Mouse (Mus musculus) stomach, embryonic 14.5 days (tissue): ENCODE results near the gene Uchl4. TPM values are rescaled to one million over a fixed set of nuclear protein-coding genes. Genes with fewer than 3 reads are reported as not detected.

Experiments
- ATAC-seq: fragments of 200-750 bp; cut with Nextera tagmentation; 2 replicates; pipeline ENCODE4 v1.8.0; 2017; ENCODE audit warnings: low read depth, moderate TSS enrichment; ENCODE audit not compliant: insufficient number of reproducible peaks, insufficient read depth, low FRiP score
- H3K27ac ChIP-seq: fragments of 300-500 bp; sonication (generic); 2 replicates; pipeline ENCODE4 v1.5.1; 2014; ENCODE audit warnings: mild to moderate bottlenecking, low read length, moderate library complexity, mixed read lengths
- H3K27me3 ChIP-seq: fragments of 300-500 bp; sonication (generic); 2 replicates; pipeline ENCODE4 v1.6.1; 2014; ENCODE audit warnings: low read length, control low read depth, mixed read lengths; ENCODE audit not compliant: control insufficient read depth, insufficient read depth
- H3K36me3 ChIP-seq: fragments of 300-500 bp; sonication (generic); 2 replicates; pipeline ENCODE4 v1.6.1; 2014; ENCODE audit warnings: mild to moderate bottlenecking, control low read depth, low read length, moderate library complexity, mixed read lengths; ENCODE audit not compliant: control insufficient read depth, insufficient read depth
- H3K4me1 ChIP-seq: fragments of 300-500 bp; sonication (generic); 2 replicates; pipeline ENCODE4 v1.6.1; 2014; ENCODE audit warnings: low read length, control low read depth, mixed read lengths; ENCODE audit not compliant: control insufficient read depth, insufficient read depth
- H3K4me2 ChIP-seq: fragments of 300-500 bp; sonication (generic); replicated peaks from 2 replicates; pipeline ENCODE4 v1.6.1; 2014; ENCODE audit warnings: low read depth, low read length, control low read depth
- H3K4me3 ChIP-seq: fragments of 300-500 bp; sonication (generic); 2 replicates; pipeline ENCODE4 v1.5.1; 2014; ENCODE audit warnings: low read depth, low read length, control low read depth
- H3K9ac ChIP-seq: fragments of 300-500 bp; sonication (generic); replicated peaks from 2 replicates; pipeline ENCODE4 v1.6.1; 2014; ENCODE audit warnings: low read depth, mild to moderate bottlenecking, control low read depth, low read length, moderate library complexity, mixed read lengths
- H3K9me3 ChIP-seq: fragments of 300-500 bp; sonication (generic); 2 replicates; pipeline ENCODE4 v1.6.1; 2016; ENCODE audit warnings: low read depth, low read length, control low read depth; ENCODE audit not compliant: control insufficient read depth
- WGBS: fragments of 180-500 bp; shearing (Covaris S2); extraction: QIAGEN DNeasy Blood & Tissue Kit; methylation state at CpG from one replicate; pipeline ENCODE4 v1.1.7; 2014; 5-methylcytosine and 5-hydroxymethylcytosine counted together
- polyA plus RNA-seq: library from polyadenylated mRNA; unstranded; fragments of >200 nt; fragmentation: Nextera tagmentation; extraction: Ambion mirVana; gene quantifications from 2 replicates; pipeline ENCODE4 v1.2.1, GENCODE M21; 2014

The Uchl4 gene
- polyA plus RNA-seq, 1 experiment from 2014 or later = 4.8 TPM

DNA sequence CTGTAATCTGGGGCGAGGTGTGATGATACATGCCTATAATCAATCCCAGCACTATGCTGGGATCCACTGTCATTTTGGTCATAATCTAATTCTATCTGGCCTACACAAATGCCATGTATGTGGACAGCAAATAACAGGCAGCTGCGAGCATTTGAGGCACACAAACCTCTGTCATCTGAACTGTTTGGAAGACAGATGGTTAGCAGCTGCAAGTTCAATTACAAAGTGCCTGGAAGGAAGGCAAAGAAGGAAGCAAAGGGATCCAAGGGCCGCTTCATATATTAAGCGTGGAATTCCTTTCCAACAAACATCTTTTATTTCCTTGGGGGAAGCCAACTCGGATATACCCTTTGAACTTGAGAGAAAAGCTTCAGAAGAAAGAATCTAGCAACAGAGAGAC is 1.3 kb upstream of the Uchl4 start:
- no peak overlapping the region for H3K4me3 ChIP-seq
- H3K4me1 ChIP-seq = peaks cover 42% of the 10 kb centered on the region
- no peaks in the 10 kb centered on the region for H3K9me3 ChIP-seq
- WGBS = 33% methylated on average over 5 of the region's 5 CpGs
- H3K4me2 ChIP-seq = no peak overlapping the region; the same call in 1 of the 2 replicates
- no peaks in the 10 kb centered on the region for H3K36me3 ChIP-seq
- H3K27ac ChIP-seq = peak overlapping the region; percentile 80
- 0 out of 2 replicates have a peak, but pooled peaks have one; percentile 49 for ATAC-seq
- H3K9ac ChIP-seq = no peak overlapping the region
- no peaks in the 10 kb centered on the region for H3K27me3 ChIP-seq

DNA sequence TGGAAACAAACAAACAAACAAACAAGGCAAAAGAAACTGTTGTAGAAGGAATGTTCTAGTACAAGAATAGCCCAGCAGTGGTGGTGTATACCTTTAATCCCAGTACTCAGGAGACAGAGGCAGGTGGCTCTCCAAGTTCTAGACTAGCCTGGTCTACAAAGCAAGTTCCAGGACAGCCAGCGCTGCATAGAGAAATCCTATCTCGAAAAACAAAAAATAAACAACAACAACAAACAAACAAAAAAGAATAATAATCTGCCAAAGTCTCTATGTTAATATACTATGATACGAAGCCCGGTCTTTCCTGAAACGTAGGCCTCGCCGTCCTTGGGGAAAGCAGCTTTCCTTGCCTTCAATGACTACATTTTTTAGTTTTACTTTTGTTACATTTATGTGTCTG is 1.1 kb downstream of the Uchl4 start:
- H3K27me3 ChIP-seq = no peaks in the 10 kb centered on the region
- H3K27ac ChIP-seq = no peak overlapping the region
- no peaks in the 10 kb centered on the region for H3K36me3 ChIP-seq
- H3K4me1 ChIP-seq = peaks cover 37% of the 10 kb centered on the region
- no peak overlapping the region for H3K9ac ChIP-seq
- H3K9me3 ChIP-seq = no peaks in the 10 kb centered on the region
- no peak for ATAC-seq
- H3K4me2 ChIP-seq = no peak overlapping the region
- no peak overlapping the region for H3K4me3 ChIP-seq
- 97% methylated on average over 7 of the region's 7 CpGs for WGBS

DNA sequence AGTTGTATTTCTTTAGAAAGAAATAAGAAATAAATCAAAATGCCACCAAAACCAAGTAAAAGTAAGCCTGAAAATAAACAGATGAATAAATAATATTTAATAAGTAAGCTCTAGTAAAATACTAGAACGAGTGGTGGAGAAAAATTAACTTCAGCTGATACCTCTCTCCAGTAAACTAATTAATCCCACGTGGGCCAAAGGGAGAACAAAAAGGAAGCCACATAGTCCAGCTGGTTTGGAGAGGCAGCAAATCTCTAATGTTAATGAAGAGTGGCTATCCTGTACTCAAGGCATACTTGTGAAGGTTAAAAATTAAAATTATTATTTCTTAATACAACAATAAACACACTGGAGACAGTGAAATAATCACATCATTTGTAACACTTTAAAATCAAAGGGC is 5.1 kb downstream of the Uchl4 start:
- Histone ChIP-seq H3K9me3 (no peaks in the 10 kb centered on the region), H3K4me3 (no peak overlapping the region), H3K36me3 (no peaks in the 10 kb centered on the region), H3K9ac (no peak overlapping the region), H3K27me3 (no peaks in the 10 kb centered on the region), H3K4me2 (no peak overlapping the region), H3K4me1 (peaks cover 7% of the 10 kb centered on the region; the same call in 1 of the 2 replicates), H3K27ac (no peak overlapping the region)
- ATAC-seq = no peak
- WGBS = 47% methylated on average over 2 of the region's 2 CpGs

DNA sequence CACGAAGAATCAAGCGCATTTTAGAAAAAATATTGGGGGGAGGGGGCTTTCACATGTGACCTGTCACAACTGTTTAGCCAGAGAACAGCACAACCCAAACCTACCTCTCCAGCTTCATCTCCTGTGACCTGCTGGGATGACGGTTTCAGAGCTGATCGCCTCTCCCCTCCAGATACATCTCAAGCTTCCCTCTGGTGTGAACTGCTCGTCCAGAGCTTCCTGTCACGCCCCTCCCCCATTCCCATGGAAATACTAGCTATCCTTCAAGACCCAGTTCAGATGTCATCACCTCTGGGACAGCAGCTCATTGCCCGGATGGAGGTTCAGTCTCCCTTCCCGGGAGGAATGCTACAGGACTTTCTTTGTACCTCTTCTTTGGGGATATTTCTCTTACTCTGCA is 5.7 kb downstream of the Uchl4 start:
- H3K36me3 ChIP-seq = no peaks in the 10 kb centered on the region
- H3K27me3 ChIP-seq = no peaks in the 10 kb centered on the region
- H3K9me3 ChIP-seq = no peaks in the 10 kb centered on the region
- no peak for ATAC-seq
- no peak overlapping the region for H3K4me3 ChIP-seq
- peaks cover 7% of the 10 kb centered on the region; the same call in 1 of the 2 replicates for H3K4me1 ChIP-seq
- H3K4me2 ChIP-seq = no peak overlapping the region
- no peak overlapping the region for H3K9ac ChIP-seq
- 44% methylated on average over 8 of the region's 8 CpGs for WGBS
- H3K27ac ChIP-seq = no peak overlapping the region

DNA sequence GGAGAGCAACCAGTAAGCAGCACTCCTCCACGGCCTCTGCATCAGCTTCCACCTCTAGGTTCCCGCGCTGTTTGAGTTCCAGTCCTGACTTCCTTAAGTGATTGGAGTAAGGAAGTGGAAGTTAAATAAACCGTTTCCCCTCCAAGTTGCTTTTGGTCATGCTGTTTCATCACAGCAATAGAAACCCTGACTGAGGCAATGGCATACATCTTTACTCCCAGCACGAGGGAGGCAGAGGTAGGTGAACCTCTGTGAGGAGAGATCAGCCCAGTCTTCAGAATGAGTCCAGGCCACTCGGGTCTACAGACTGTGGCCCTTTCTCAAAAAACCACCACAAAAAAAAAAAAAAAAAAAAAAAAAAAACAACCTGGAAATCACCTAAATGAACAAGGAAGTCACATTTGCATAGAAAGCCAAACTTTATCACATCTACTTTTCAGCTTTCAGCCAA is 7.4 kb downstream of the Uchl4 start:
- Histone ChIP-seq H3K27ac (no peak overlapping the region), H3K4me2 (no peak overlapping the region), H3K9ac (no peak overlapping the region), H3K36me3 (no peaks in the 10 kb centered on the region), H3K4me1 (peaks cover 7% of the 10 kb centered on the region; the same call in 1 of the 2 replicates), H3K9me3 (no peaks in the 10 kb centered on the region), H3K27me3 (no peaks in the 10 kb centered on the region), H3K4me3 (no peak overlapping the region)
- 69% methylated on average over 6 of the region's 6 CpGs for WGBS
- no peak for ATAC-seq

DNA sequence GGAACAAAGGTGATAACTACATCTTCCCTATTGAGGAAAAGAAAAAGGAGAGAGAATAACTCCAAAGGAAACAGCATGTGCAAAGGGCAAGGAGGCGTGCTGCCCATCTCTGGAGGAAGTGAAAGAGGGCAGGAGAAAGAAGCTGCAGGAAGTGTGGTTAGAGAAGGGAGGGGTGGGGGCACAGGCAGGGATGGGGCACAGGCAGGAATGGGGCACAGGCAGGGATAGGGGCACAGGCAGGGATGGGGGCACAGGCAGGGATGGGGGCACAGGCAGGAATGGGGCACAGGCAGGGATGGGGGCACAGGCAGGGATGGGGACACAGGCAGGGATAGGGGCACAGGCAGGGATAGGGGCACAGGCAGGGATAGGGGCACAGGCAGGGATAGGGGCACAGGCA is 14.4 kb downstream of the Uchl4 start:
- no peak for ATAC-seq
- Histone ChIP-seq H3K36me3 (no peaks in the 10 kb centered on the region), H3K27ac (no peak overlapping the region), H3K9ac (no peak overlapping the region), H3K27me3 (no peaks in the 10 kb centered on the region), H3K4me1 (peaks cover 9% of the 10 kb centered on the region), H3K4me3 (no peak overlapping the region), H3K9me3 (no peaks in the 10 kb centered on the region), H3K4me2 (no peak overlapping the region)
- WGBS = 70% methylated on average over 1 of the region's 1 CpGs

DNA sequence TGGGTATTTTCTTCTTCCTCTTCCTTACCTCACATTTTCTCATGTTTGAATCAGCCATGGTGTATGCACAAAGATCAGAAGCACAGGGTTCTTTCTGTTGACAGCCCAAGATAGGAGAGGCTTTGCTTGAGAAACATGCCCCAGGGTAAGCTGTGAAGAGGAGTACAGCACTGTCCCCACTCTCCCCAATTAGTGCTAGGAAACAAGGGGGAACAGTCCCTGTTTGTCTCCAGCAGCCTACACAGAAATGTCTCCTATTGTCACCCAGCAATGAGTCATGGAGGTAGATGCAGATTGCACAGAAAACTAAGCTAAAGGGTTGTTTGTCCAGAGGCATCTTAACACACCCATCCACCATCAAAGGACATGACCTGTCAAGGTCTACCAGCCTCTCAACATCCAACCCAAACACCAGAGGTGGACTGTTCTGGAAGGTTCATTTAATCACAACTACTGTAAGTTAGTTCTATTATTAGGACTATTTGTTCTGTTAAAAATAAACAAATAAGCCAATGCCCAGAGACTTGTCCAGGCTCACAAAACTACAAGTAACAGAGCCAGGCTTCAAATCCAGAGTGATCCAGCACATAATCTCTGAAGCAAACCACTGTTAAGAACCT is 15.2 kb downstream of the Uchl4 start:
- no peak overlapping the region for H3K9ac ChIP-seq
- no peak overlapping the region for H3K27ac ChIP-seq
- H3K4me2 ChIP-seq = no peak overlapping the region
- ATAC-seq = no peak
- no peaks in the 10 kb centered on the region for H3K9me3 ChIP-seq
- no peak overlapping the region for H3K4me3 ChIP-seq
- H3K4me1 ChIP-seq = peaks cover 9% of the 10 kb centered on the region
- H3K27me3 ChIP-seq = no peaks in the 10 kb centered on the region
- H3K36me3 ChIP-seq = no peaks in the 10 kb centered on the region

DNA sequence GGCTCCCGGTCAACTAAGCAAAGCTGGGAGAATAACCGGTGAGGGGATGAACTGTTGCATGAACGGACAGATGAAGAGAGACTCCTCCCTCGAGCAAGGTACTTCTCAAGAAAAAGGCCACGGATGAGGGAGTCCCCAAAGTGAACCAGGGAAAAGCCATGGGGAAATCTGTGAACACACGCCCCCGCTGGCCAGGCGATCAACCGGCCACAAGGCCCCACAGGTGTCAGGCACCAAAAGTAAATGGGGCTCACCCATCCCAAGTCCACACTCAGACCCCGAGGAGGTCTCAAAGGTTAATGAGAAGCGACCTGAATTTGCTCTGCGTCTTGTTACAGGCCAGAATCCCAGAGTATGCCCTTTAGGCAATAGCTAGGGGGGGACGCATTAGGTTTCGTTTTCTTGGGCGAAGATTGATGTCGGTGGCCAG is 17.6 kb downstream of the Uchl4 start:
- WGBS = 0% methylated on average over 16 of the region's 16 CpGs
- peak overlapping the region; percentile 87 for H3K27ac ChIP-seq
- H3K4me1 ChIP-seq = peaks cover 9% of the 10 kb centered on the region
- no peak for ATAC-seq
- no peaks in the 10 kb centered on the region for H3K36me3 ChIP-seq
- H3K4me3 ChIP-seq = peak overlapping the region; percentile 89
- H3K27me3 ChIP-seq = no peaks in the 10 kb centered on the region
- peak overlapping the region; percentile 81 for H3K9ac ChIP-seq
- H3K9me3 ChIP-seq = no peaks in the 10 kb centered on the region
- H3K4me2 ChIP-seq = peak overlapping the region; percentile 88
